ENCODE assay signal across 23 mouse cellular contexts in genomic region chr7:25313325-25313724, GRCm38 (mm10). TPM values are rescaled to one million over a fixed set of nuclear protein-coding genes. Genes with fewer than 3 reads are reported as not detected.
"Had no signal": no experiment of that assay in that cellular context is flagged by ENCODE, and none has a peak within 500 bp of the region (broad histone marks: within the 10 kb centered on the region; RNA-seq: fewer than 3 reads in every experiment).

No protein-coding gene starts in this region.

- ATAC-seq: liver, postnatal 0 days; lung, postnatal 0 days had no signal

- H3K9me3 ChIP-seq: liver, embryonic 15.5 days; lung, embryonic 15.5 days; megakaryocyte, embryonic 14.5 days; midbrain, embryonic 12.5 days; neural tube, embryonic 12.5 days; stomach, embryonic 15.5 days had no signal

- H3K36me3 ChIP-seq: liver, embryonic 15.5 days; lung, embryonic 15.5 days; midbrain, embryonic 12.5 days; neural tube, embryonic 12.5 days; stomach, embryonic 15.5 days had no signal

- H3K27ac ChIP-seq: liver, embryonic 15.5 days; lung, embryonic 15.5 days; macrophage; midbrain, embryonic 12.5 days; neural tube, embryonic 12.5 days; stomach, embryonic 15.5 days; stomach, postnatal 0 days had no signal

- H3K4me2 ChIP-seq: liver, embryonic 15.5 days; lung, embryonic 15.5 days; midbrain, embryonic 12.5 days; neural tube, embryonic 12.5 days; stomach, embryonic 15.5 days had no signal

- H3K9ac ChIP-seq: liver, embryonic 15.5 days; liver, postnatal 0 days; lung, embryonic 15.5 days; midbrain, embryonic 12.5 days; neural tube, embryonic 12.5 days; stomach, embryonic 15.5 days had no signal

- DNase-seq: liver, postnatal 0 days; lung, adult 2 months; lung, postnatal 14 days; lung, postnatal 36 days; midbrain, embryonic 14.5 days; right cerebral cortex, postnatal 14 days; thymus, adult 2 months; thymus, postnatal 25 days; thymus, postnatal 4 days had no signal

- H3K4me3 ChIP-seq: liver, embryonic 15.5 days; lung, embryonic 15.5 days; megakaryocyte, embryonic 14.5 days; midbrain, embryonic 12.5 days; neural tube, embryonic 12.5 days; stomach, embryonic 15.5 days had no signal

RNA-seq across cellular contexts. Expression of gene Tmem145, which starts 7.4 kb away (rescaled TPM):
- total RNA-seq: megakaryocyte progenitor cell, adult 5-6 weeks; monocyte, adult 5-6 weeks; neutrophil, adult 5-6 weeks had no signal
- polyA plus RNA-seq: liver, postnatal 0 days; lung, adult 2 months; lung, postnatal 0 days; macrophage; spleen, adult 2 months had no signal

RNA-seq across cellular contexts. Expression of gene Prr19, which starts 12.1 kb away (rescaled TPM):
- total RNA-seq: megakaryocyte progenitor cell, adult 5-6 weeks; monocyte, adult 5-6 weeks; neutrophil, adult 5-6 weeks had no signal
- polyA plus RNA-seq: liver, postnatal 0 days; lung, adult 2 months; lung, postnatal 0 days; macrophage; spleen, adult 2 months; urinary bladder, adult 2 months had no signal
